Mouse (Mus musculus) neutrophil, adult 83 days (primary cell): ENCODE measurements around the gene Gast. TPM values are rescaled to one million over a fixed set of nuclear protein-coding genes. Genes with fewer than 3 reads are reported as not detected.

Experiments
- total RNA-seq, 2 experiments: library from RNA; stranded (reverse); gene quantifications; one replicate each; pipeline ENCODE4 v1.2.4; 2023

Gast gene
- total RNA-seq = not detected

GRCm38 (mm10) chr11:100333944-100334457, at the start of gene Gast:
Gene Gast (plus strand): TSS chr11:100334407.

GRCm38 (mm10) chr11:100319492-100320171, 14.6 kb upstream of the Gast start, which contains the start of gene Eif1:
Gene Eif1 (plus strand): TSS chr11:100319885.

DNA sequence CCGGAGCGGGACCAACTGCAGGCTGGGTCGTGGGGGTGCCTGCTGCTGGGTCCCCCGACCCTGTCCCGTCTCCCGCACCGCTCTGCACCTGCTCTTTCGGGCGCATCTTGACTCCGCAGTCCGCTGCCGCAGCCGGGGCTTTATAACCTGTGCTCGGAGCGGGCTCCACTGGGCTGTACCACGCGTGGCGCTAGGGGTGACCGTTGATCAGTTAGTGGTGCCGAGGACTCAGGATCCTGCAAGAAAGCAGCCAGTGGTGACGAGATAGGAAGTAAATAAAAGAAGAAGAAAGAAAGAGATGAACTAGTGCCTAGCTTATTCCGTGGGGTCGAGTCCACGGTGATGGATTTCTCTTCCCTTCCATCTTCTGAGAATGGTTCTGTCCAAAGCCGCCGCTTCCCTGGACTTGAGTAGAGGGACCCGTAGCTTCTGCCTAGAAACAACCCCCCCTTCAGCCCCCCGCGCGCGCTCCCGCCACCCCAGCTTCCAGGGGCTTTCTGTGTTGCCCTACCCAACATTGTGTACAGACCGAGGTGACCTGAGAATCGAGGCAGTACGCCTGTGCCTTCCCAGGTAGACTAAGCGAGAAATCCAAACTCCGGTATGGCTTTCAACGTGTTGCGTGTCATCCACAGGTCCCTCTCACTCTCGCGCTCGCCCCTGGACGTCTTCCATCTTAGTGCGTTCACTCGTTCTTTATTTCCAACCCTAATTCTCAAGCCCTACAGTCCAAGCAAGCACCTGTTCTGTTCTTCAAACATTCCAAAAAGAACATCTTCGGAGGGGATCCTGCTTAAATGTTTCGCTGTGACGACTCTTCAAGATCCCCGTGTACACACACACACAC, 22.0 kb downstream of the Gast start, which contains the start of gene Hap1:
Hap1 (minus strand) TSS at position 157 of the 847 bp plus-strand sequence.

Other genes with a start within 250 kb of the Gast start
- not detected for gene Krt32, start 246.2 kb upstream of the Gast start, total RNA-seq
- gene Krt35, start 238.2 kb upstream of the Gast start, total RNA-seq = not detected
- gene Krt36, start 228.8 kb upstream of the Gast start, total RNA-seq = not detected
- gene Krt13, start 212.8 kb upstream of the Gast start, total RNA-seq = not detected
- not detected for gene Krt15, start 198.5 kb upstream of the Gast start, total RNA-seq
- gene Krt19, start 185.7 kb upstream of the Gast start, total RNA-seq = not detected
- not detected for gene Krt9, start 141.2 kb upstream of the Gast start, total RNA-seq
- gene Krt14, start 126.9 kb upstream of the Gast start, total RNA-seq = not detected
- not detected for gene Krt16, start 85.5 kb upstream of the Gast start, total RNA-seq
- gene Krt17, start 73.4 kb upstream of the Gast start, total RNA-seq = not detected
- not detected for gene Krt42, start 64.5 kb upstream of the Gast start, total RNA-seq
- gene Eif1, start 14.5 kb upstream of the Gast start, total RNA-seq = 1,000 to 10,000 TPM; 1,687 to 1,738 TPM
- gene Hap1, start 21.7 kb downstream of the Gast start, total RNA-seq = under 1 TPM; 0.59 to 0.73 TPM
- 10 to 100 TPM; 16.1 to 24.1 TPM for gene Jup, start 63.4 kb downstream of the Gast start, total RNA-seq
- gene P3h4, start 80.4 kb downstream of the Gast start, total RNA-seq = under 1 TPM in 1 of 2 experiments, not detected in 1; 0.31 TPM
- 1 to 10 TPM; 1.0 to 1.6 TPM for gene Fkbp10, start 81.3 kb downstream of the Gast start, total RNA-seq
- gene Nt5c3b, start 107.4 kb downstream of the Gast start, total RNA-seq = 1 to 10 TPM; 6.4 to 6.5 TPM
- not detected for gene Klhl10, start 107.5 kb downstream of the Gast start, total RNA-seq
- 10 to 100 TPM; 10.6 to 12.7 TPM for gene Klhl11, start 138.3 kb downstream of the Gast start, total RNA-seq
- gene Acly, start 193.6 kb downstream of the Gast start, total RNA-seq = 100 to 1,000 TPM; 119 to 124 TPM
- gene Ttc25, start 211.2 kb downstream of the Gast start, total RNA-seq = not detected
- gene Cnp, start 240.5 kb downstream of the Gast start, total RNA-seq = 10 to 100 TPM; 14.2 to 15.8 TPM